Mouse (Mus musculus): ENCODE measurements at regions not wholly inside any gene's neighbourhood (a gene's known extent, or its start where the extent isn't known, plus 50 kb on each side); places are given as distances from the start of the nearest gene placed in this dataset.

DNA sequence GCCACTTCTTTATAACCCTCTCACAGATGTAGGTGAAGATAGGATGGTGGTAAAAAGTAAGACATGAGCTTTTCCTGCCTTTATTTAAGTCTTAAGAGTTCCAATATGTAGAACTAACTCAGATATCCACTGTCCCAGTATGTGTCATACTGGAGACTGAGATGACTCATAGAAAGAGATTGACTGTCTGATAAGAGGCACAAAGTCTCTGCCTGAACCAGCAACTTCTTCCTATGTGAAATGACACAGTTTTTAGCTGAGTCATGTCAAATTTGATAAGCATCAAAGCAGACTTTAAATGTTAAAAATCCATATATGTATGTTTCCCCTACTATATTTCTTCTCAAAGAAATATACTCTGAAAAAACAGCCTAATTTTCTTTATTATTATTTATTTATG, 216.6 kb downstream of the Col12a1 start:
- TF ChIP-seq POLR2A (IDR thresholded peaks at IDR 0.05; ENCODE audit: insufficient read depth, low read length) = no peak
- TF ChIP-seq CTCF (IDR thresholded peaks at IDR 0.05; ENCODE audit: low read depth, low read length) = no peak
- no peak for TF ChIP-seq EP300 (IDR thresholded peaks at IDR 0.05; ENCODE audit: insufficient read depth, low read depth, low read length)

All from ES-Bruce4 (cell line).